Mouse (Mus musculus) liver, embryonic 15.5 days (tissue): ENCODE measurements around the gene Zc3h13. TPM values are rescaled to one million over a fixed set of nuclear protein-coding genes. Genes with fewer than 3 reads are reported as not detected.

Source experiments
- ATAC-seq: fragments of 200-750 bp; cut with Nextera tagmentation; 2 replicates; pipeline ENCODE4 v1.8.0; 2017; ENCODE audit warnings: moderate number of reproducible peaks, mild to moderate bottlenecking, moderate library complexity; ENCODE audit not compliant: insufficient read depth
- H3K27ac ChIP-seq: fragments of 300-500 bp; sonication (generic); replicated peaks from 2 replicates; pipeline ENCODE4 v1.5.1; 2015; ENCODE audit warnings: mild to moderate bottlenecking, inconsistent platforms
- H3K27me3 ChIP-seq: fragments of 300-500 bp; sonication (generic); 2 replicates; pipeline ENCODE4 v1.6.1; 2015; ENCODE audit warnings: mild to moderate bottlenecking, inconsistent platforms
- H3K36me3 ChIP-seq: fragments of 300-500 bp; sonication (generic); replicated peaks from 2 replicates; pipeline ENCODE4 v1.6.1; 2015; ENCODE audit warnings: moderate library complexity, mild to moderate bottlenecking, inconsistent platforms
- H3K4me1 ChIP-seq: fragments of 300-500 bp; sonication (generic); replicated peaks from 2 replicates; pipeline ENCODE4 v1.6.1; 2015; ENCODE audit warnings: inconsistent platforms
- H3K4me2 ChIP-seq: fragments of 300-500 bp; sonication (generic); 2 replicates; pipeline ENCODE4 v1.6.1; 2015; ENCODE audit warnings: moderate library complexity, mild to moderate bottlenecking, inconsistent platforms
- H3K4me3 ChIP-seq: fragments of 300-500 bp; sonication (generic); replicated peaks from 2 replicates; pipeline ENCODE4 v1.5.1; 2015; ENCODE audit warnings: mild to moderate bottlenecking, inconsistent platforms
- H3K9ac ChIP-seq: fragments of 300-500 bp; sonication (generic); 2 replicates; pipeline ENCODE4 v1.6.1; 2015; ENCODE audit warnings: moderate library complexity, mild to moderate bottlenecking, inconsistent platforms
- H3K9me3 ChIP-seq: fragments of 300-500 bp; sonication (generic); replicated peaks from 2 replicates; pipeline ENCODE4 v1.6.1; 2016; ENCODE audit warnings: inconsistent platforms
- WGBS: fragments of 180-500 bp; shearing (Covaris S2); methylation state at CpG from one replicate; pipeline ENCODE4 v1.1.7; 2015; ENCODE audit warnings: mixed read lengths; ENCODE audit not compliant: insufficient replicate concordance; 5-methylcytosine and 5-hydroxymethylcytosine counted together
- polyA plus RNA-seq: library from polyadenylated mRNA; unstranded; fragments of >200 nt; fragmentation: Nextera tagmentation; extraction: Ambion mirVana; gene quantifications from 2 replicates; pipeline ENCODE4 v1.2.1, GENCODE M21; 2015

Zc3h13 gene
- polyA plus RNA-seq, 1 experiment from 2014 or later: 11.9 TPM

DNA sequence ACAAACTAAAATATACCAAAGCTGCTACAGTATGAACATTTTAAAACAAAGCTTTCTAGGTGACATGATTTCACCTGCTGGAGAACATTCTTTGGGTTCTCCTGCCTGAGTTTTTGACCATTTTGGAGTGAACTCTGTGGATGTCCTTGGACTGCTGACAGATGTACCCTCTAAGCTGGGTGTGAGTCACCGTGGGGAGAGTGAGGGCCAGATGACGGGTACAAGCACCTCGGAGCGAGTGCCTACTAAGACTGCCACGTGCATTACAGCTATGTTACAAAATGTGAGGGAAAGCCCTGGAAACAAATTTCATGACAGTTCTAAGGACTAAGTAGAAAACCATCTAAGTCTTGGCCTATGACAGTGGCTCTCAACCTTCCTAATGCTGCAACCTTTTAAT is 14.6 kb upstream of the Zc3h13 start:
- no peak overlapping the region for H3K4me2 ChIP-seq
- H3K4me1 ChIP-seq: no peaks in the 10 kb centered on the region
- no peak for ATAC-seq
- H3K9me3 ChIP-seq: no peaks in the 10 kb centered on the region
- no peak overlapping the region for H3K9ac ChIP-seq
- H3K27me3 ChIP-seq: no peaks in the 10 kb centered on the region
- H3K36me3 ChIP-seq: peaks cover 9% of the 10 kb centered on the region; the same call in 1 of the 2 replicates
- no peak overlapping the region for H3K27ac ChIP-seq
- no peak overlapping the region for H3K4me3 ChIP-seq
- 68% methylated on average over 5 of the region's 5 CpGs for WGBS

DNA sequence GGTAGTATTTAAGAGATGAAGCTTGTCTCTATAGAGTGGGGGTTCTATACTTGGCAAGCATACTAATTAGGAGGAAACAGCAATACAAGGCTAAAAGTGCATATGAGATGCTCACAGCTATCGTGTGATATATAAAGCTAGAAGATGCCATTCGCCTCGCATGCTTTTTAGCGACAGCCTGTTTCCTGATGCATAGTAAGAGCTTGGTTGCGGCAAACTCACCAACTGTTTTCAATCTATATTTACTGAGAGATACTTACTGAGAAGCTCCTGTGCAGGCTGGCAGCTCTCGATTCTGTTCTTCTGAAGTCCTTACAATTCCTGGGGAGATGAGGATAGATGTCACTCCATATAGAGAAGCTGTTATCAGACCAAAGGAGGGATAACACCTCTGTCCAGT is 4.5 kb upstream of the Zc3h13 start:
- Histone ChIP-seq H3K36me3 (no peaks in the 10 kb centered on the region; the same call in none of the 2 replicates), H3K4me3 (no peak overlapping the region), H3K27ac (no peak overlapping the region), H3K9me3 (no peaks in the 10 kb centered on the region), H3K27me3 (peaks cover 12% of the 10 kb centered on the region; the same call in 1 of the 2 replicates), H3K4me1 (peaks cover 7% of the 10 kb centered on the region), H3K9ac (no peak overlapping the region), H3K4me2 (no peak overlapping the region)
- WGBS: 75% methylated on average over 6 of the region's 6 CpGs
- ATAC-seq: no peak

- no peaks in the 10 kb centered on the region for H3K9me3 ChIP-seq
- H3K27ac ChIP-seq: no peak overlapping the region
- H3K4me3 ChIP-seq: no peak overlapping the region
- ATAC-seq: no peak
- no peaks in the 10 kb centered on the region; the same call in 1 of the 2 replicates for H3K36me3 ChIP-seq
- H3K9ac ChIP-seq: no peak overlapping the region
- peaks cover 12% of the 10 kb centered on the region; the same call in 1 of the 2 replicates for H3K27me3 ChIP-seq
- H3K4me1 ChIP-seq: peaks cover 14% of the 10 kb centered on the region
- no peak overlapping the region for H3K4me2 ChIP-seq
- 53% methylated on average over 5 of the region's 5 CpGs for WGBS
Observed at GRCm38 (mm10) chr14:75280406-75280805, 3.8 kb upstream of the Zc3h13 start.

- 5% methylated on average over 19 of the region's 19 CpGs for WGBS
- peaks cover 12% of the 10 kb centered on the region; the same call in 1 of the 2 replicates for H3K27me3 ChIP-seq
- H3K27ac ChIP-seq: peak overlapping the region; percentile 87
- no peaks in the 10 kb centered on the region; the same call in 1 of the 2 replicates for H3K36me3 ChIP-seq
- no peaks in the 10 kb centered on the region for H3K9me3 ChIP-seq
- peak overlapping the region; percentile 81 for H3K9ac ChIP-seq
- H3K4me2 ChIP-seq: peak overlapping the region; percentile 81
- H3K4me1 ChIP-seq: peaks cover 23% of the 10 kb centered on the region
- peak overlapping the region; percentile 92 for H3K4me3 ChIP-seq
- 0 out of 2 replicates have a peak, but pooled peaks have one; percentile 13 for ATAC-seq
Observed at GRCm38 (mm10) chr14:75283609-75284192, 472 bp upstream of the Zc3h13 start.

DNA sequence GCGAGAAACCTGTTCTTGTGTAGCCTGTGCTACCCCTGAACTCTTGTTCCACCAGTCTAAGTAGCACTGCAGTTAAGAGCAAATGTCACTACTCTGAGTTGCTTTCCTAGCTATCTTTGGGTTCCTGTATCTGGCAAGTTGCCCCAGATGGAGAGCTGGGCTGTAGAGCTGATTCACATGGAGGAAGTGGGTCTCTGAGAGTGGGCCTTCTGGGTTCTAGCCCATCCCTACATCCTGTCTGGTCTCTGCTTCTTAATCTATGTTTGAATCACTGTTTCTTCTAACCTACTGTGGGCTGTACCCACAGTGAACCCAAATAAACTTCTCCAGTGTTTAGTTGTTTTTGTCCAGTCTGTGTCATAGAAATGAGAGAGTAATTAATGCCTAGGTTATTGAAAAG is 16.9 kb downstream of the Zc3h13 start:
- Histone ChIP-seq H3K27ac (no peak overlapping the region), H3K9ac (no peak overlapping the region), H3K4me3 (no peak overlapping the region), H3K4me1 (no peaks in the 10 kb centered on the region), H3K4me2 (no peak overlapping the region), H3K9me3 (no peaks in the 10 kb centered on the region), H3K36me3 (no peaks in the 10 kb centered on the region), H3K27me3 (no peaks in the 10 kb centered on the region)
- no peak for ATAC-seq
- 88% methylated on average over 1 of the region's 1 CpGs for WGBS

GRCm38 (mm10) chr14:75303807-75304206 is 19.6 kb downstream of the Zc3h13 start:
- no peaks in the 10 kb centered on the region for H3K36me3 ChIP-seq
- no peak overlapping the region for H3K4me2 ChIP-seq
- WGBS: 60% methylated on average over 5 of the region's 5 CpGs
- no peak overlapping the region for H3K27ac ChIP-seq
- H3K27me3 ChIP-seq: no peaks in the 10 kb centered on the region
- ATAC-seq: no peak
- no peaks in the 10 kb centered on the region for H3K9me3 ChIP-seq
- no peak overlapping the region for H3K9ac ChIP-seq
- H3K4me3 ChIP-seq: no peak overlapping the region
- no peaks in the 10 kb centered on the region for H3K4me1 ChIP-seq

DNA sequence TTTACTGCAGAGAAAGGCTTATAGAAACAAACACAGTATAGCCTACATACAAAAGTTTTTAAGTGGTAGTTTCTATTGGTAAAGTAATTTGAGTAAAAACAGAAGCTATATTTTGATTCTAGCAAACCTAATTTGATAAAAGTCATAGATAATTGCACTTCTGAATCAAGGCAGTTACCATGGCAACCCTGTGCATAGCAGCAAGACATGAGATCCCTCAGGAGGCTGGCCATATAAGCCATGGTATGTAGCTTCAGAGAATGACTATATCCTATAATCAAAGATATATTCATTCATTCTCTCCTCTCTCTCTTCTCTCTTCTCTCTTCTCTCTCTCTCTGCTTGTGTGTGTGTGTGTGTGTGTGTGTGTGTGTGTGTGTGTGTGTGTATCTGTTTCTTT is 23.7 kb downstream of the Zc3h13 start:
- no peak for ATAC-seq
- H3K9me3 ChIP-seq: no peaks in the 10 kb centered on the region

GRCm38 (mm10) chr14:75309336-75309992 is 25.3 kb downstream of the Zc3h13 start:
- Histone ChIP-seq H3K9me3 (no peaks in the 10 kb centered on the region), H3K27ac (no peak overlapping the region), H3K27me3 (no peaks in the 10 kb centered on the region), H3K36me3 (peaks cover 5% of the 10 kb centered on the region), H3K4me3 (no peak overlapping the region), H3K4me2 (no peak overlapping the region), H3K4me1 (no peaks in the 10 kb centered on the region), H3K9ac (no peak overlapping the region)
- ATAC-seq: no peak
- WGBS: 71% methylated on average over 5 of the region's 5 CpGs

More for the DNA sequence above, 23.7 kb downstream of the Zc3h13 start:
- H3K27me3 ChIP-seq: no peaks in the 10 kb centered on the region
- H3K4me3 ChIP-seq: no peak overlapping the region
- H3K4me1 ChIP-seq: no peaks in the 10 kb centered on the region
- peaks cover 5% of the 10 kb centered on the region for H3K36me3 ChIP-seq
- H3K27ac ChIP-seq: no peak overlapping the region
- no peak overlapping the region for H3K9ac ChIP-seq
- H3K4me2 ChIP-seq: no peak overlapping the region

DNA sequence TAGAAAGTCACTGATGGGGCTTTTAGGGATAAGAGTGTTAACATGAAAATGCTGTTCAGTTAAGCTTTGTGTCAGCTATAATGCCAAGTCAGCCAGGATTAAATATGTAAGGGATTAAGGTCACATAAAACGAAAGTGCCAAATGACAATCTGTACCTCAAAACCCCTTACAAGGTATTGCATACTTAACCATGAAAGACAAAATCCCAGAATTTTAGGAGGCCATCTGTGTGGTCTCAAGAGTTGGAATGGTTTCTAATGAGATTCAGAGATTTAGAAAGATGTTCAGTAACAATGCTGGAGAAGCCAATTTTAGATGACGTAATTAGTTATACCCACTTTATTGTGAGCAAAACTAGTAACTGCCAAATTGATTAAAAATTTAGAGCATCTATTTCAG is 30.3 kb downstream of the Zc3h13 start:
- H3K4me2 ChIP-seq: no peak overlapping the region
- H3K4me3 ChIP-seq: no peak overlapping the region
- no peaks in the 10 kb centered on the region for H3K27me3 ChIP-seq
- H3K9ac ChIP-seq: no peak overlapping the region
- no peaks in the 10 kb centered on the region for H3K9me3 ChIP-seq
- H3K36me3 ChIP-seq: peaks cover 6% of the 10 kb centered on the region
- H3K4me1 ChIP-seq: no peaks in the 10 kb centered on the region
- ATAC-seq: no peak
- no peak overlapping the region for H3K27ac ChIP-seq
- WGBS: 81% methylated on average over 2 of the region's 2 CpGs

DNA sequence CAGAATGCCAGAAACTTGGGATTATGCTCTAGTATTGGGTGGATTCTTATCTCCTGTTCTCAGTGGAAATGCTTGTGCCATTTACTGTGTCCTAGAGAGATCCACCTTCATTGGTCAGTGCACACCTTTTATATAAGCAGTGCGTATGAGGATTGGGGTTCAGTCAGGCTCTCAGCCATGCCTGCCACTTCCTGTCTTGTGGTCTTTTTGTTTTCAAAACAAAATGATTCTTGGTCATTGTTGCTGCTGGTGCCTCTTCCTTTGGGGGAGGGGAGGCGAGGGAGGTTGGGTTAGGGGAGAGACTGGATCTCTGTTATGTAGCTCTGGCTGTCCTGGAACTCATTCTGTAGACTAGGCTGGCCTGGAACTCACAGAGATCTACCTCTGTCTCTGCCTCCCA is 34.6 kb downstream of the Zc3h13 start:
- Histone ChIP-seq H3K27me3 (no peaks in the 10 kb centered on the region), H3K27ac (no peak overlapping the region), H3K9ac (no peak overlapping the region), H3K36me3 (peaks cover 30% of the 10 kb centered on the region), H3K4me3 (no peak overlapping the region), H3K9me3 (no peaks in the 10 kb centered on the region), H3K4me2 (no peak overlapping the region), H3K4me1 (no peaks in the 10 kb centered on the region)
- ATAC-seq: no peak
- WGBS: 51% methylated on average over 2 of the region's 2 CpGs

DNA sequence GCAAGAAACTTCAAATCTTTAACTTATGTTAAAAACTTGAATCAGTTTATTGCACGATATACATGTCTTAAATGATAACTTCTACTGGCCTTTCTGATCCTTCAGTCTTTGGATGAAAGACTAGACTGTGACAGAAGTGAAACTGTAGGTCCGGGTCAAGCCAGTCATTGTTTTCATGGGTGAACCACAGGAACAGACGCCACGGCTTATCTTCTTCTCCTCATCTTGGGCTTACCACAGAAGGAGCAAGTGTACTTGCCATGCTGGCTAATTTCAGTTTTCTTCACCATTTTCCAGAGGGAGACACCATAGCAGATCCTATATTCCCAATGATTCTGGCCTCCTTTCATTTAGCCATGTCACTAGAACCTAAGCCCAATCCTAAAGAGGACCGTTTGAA is 36.1 kb downstream of the Zc3h13 start:
- no peak for ATAC-seq
- Histone ChIP-seq H3K4me1 (no peaks in the 10 kb centered on the region), H3K9ac (no peak overlapping the region), H3K4me3 (no peak overlapping the region), H3K4me2 (no peak overlapping the region), H3K27ac (no peak overlapping the region), H3K27me3 (no peaks in the 10 kb centered on the region), H3K36me3 (peaks cover 36% of the 10 kb centered on the region), H3K9me3 (no peaks in the 10 kb centered on the region)
- 39% methylated on average over 5 of the region's 5 CpGs for WGBS
